Mouse (Mus musculus) olfactory bulb, adult 2 months (tissue): ENCODE measurements around the gene Kcna5.

Experiments used
- CTCF ChIP-seq: fragments of 200-500 bp; IDR thresholded peaks from 2 replicates; pipeline ENCODE4 v1.5.1; 2012; ENCODE audit warnings: low read depth, mild to moderate bottlenecking, low read length, moderate library complexity; ENCODE audit not compliant: insufficient read depth
- POLR2A ChIP-seq: fragments of 200-500 bp; IDR thresholded peaks from 2 replicates; pipeline ENCODE4 v1.6.1; 2012; ENCODE audit warnings: mild to moderate bottlenecking, low read depth, low read length, moderate library complexity; ENCODE audit not compliant: insufficient read depth

GRCm38 (mm10) chr6:126500088-126500487 lies 35.1 kb downstream of the Kcna5 start:
- TF ChIP-seq POLR2A (no peak), CTCF (peak; percentile 88)
